Mouse (Mus musculus) thymus, adult 2 months (tissue): Measurements from ENCODE around the gene Pan3. TPM values are rescaled to one million over a fixed set of nuclear protein-coding genes. Genes with fewer than 3 reads are reported as not detected.

ENCODE experiments used
- DNase-seq: peaks from one replicate; pipeline ENCODE4 v3.0.0; 2021
- H3K27ac ChIP-seq: fragments of 200-500 bp; 2 replicates; pipeline ENCODE4 v1.5.1; 2012; ENCODE audit warnings: low read length, control low read depth; ENCODE audit not compliant: control insufficient read depth, insufficient read depth
- H3K27me3 ChIP-seq: fragments of 200-500 bp; 2 replicates; pipeline ENCODE4 v1.6.1; 2012; ENCODE audit warnings: mild to moderate bottlenecking, low read length, moderate library complexity, mixed read lengths; ENCODE audit not compliant: control insufficient read depth, insufficient read depth
- H3K36me3 ChIP-seq: fragments of 200-500 bp; 2 replicates; pipeline ENCODE4 v1.6.1; 2012; ENCODE audit warnings: mild to moderate bottlenecking, low read length, moderate library complexity; ENCODE audit not compliant: control insufficient read depth, insufficient read depth
- H3K4me1 ChIP-seq: fragments of 200-500 bp; replicated peaks from 2 replicates; pipeline ENCODE4 v1.6.1; 2012; ENCODE audit warnings: low read length; ENCODE audit not compliant: control insufficient read depth, insufficient read depth
- H3K4me3 ChIP-seq: fragments of 200-500 bp; 2 replicates; pipeline ENCODE4 v1.5.1; 2012; ENCODE audit warnings: mild to moderate bottlenecking, low read length, control low read depth, moderate library complexity; ENCODE audit not compliant: control insufficient read depth, insufficient read depth
- CTCF ChIP-seq: fragments of 200-500 bp; IDR thresholded peaks from 2 replicates; pipeline ENCODE4 v1.5.1; 2012; ENCODE audit warnings: mild to moderate bottlenecking, control low read depth, low read length, moderate library complexity, borderline replicate concordance; ENCODE audit not compliant: control insufficient read depth, poor library complexity, insufficient read depth; ENCODE audit errors: extremely low read depth
- POLR2A ChIP-seq: fragments of 200-500 bp; IDR thresholded peaks from 2 replicates; pipeline ENCODE4 v1.6.1; 2012; ENCODE audit warnings: mild to moderate bottlenecking, low read length, control low read depth, moderate library complexity; ENCODE audit not compliant: control insufficient read depth, poor library complexity, insufficient read depth; ENCODE audit errors: extremely low read depth
- WGBS: fragments of 180-500 bp; shearing (Covaris S2); methylation state at CpG from one replicate; pipeline ENCODE4 v1.1.7; 2018; 5-methylcytosine and 5-hydroxymethylcytosine counted together
- polyA plus RNA-seq: library from polyadenylated mRNA; depleted of rRNA; stranded (reverse); fragments of >200 nt; gene quantifications from 2 replicates; pipeline ENCODE4 v1.2.3, GENCODE M21; 2012

Pan3 gene
- polyA plus RNA-seq, 1 experiment = 152 TPM

GRCm38 (mm10) chr5:147440996-147441507 lies 11.1 kb downstream of the Pan3 start:
- WGBS = 89% methylated on average over 3 of the region's 3 CpGs
- no peak overlapping the region for H3K4me3 ChIP-seq
- no peak for DNase-seq
- TF ChIP-seq CTCF = no peak
- no peak for TF ChIP-seq POLR2A
- H3K36me3 ChIP-seq = 0 out of 2 replicates have a peak, but pooled peaks cover 3% of the 10 kb centered on the region
- peaks cover 13% of the 10 kb centered on the region for H3K4me1 ChIP-seq
- no peak overlapping the region for H3K27ac ChIP-seq
- H3K27me3 ChIP-seq = no peaks in the 10 kb centered on the region

- H3K4me1 ChIP-seq = peaks cover 7% of the 10 kb centered on the region
- WGBS = 93% methylated on average over 1 of the region's 1 CpGs
- TF ChIP-seq CTCF (no peak), POLR2A (no peak)
- DNase-seq = no peak
- no peak overlapping the region for H3K27ac ChIP-seq
- H3K27me3 ChIP-seq = no peaks in the 10 kb centered on the region
- no peak overlapping the region for H3K4me3 ChIP-seq
- H3K36me3 ChIP-seq = 0 out of 2 replicates have a peak, but pooled peaks cover 3% of the 10 kb centered on the region
Observed at GRCm38 (mm10) chr5:147441979-147442378, 12.0 kb downstream of the Pan3 start.

GRCm38 (mm10) chr5:147442741-147443140 lies 12.8 kb downstream of the Pan3 start:
- Histone ChIP-seq H3K27ac (no peak overlapping the region), H3K4me3 (no peak overlapping the region), H3K36me3 (0 out of 2 replicates have a peak, but pooled peaks cover 3% of the 10 kb centered on the region), H3K4me1 (peaks cover 7% of the 10 kb centered on the region), H3K27me3 (no peaks in the 10 kb centered on the region)
- TF ChIP-seq POLR2A (no peak), CTCF (no peak)
- WGBS = 94% methylated on average over 4 of the region's 4 CpGs
- no peak for DNase-seq

GRCm38 (mm10) chr5:147444298-147444697 lies 14.3 kb downstream of the Pan3 start:
- WGBS = 86% methylated on average over 6 of the region's 6 CpGs
- H3K27me3 ChIP-seq = no peaks in the 10 kb centered on the region
- no peak overlapping the region for H3K4me3 ChIP-seq
- H3K4me1 ChIP-seq = peaks cover 13% of the 10 kb centered on the region
- DNase-seq = no peak
- 0 out of 2 replicates have a peak, but pooled peaks cover 2% of the 10 kb centered on the region for H3K36me3 ChIP-seq
- TF ChIP-seq CTCF (no peak), POLR2A (no peak)
- H3K27ac ChIP-seq = no peak overlapping the region

- H3K27ac ChIP-seq = no peak overlapping the region
- no peak for DNase-seq
- TF ChIP-seq CTCF (no peak), POLR2A (no peak)
- no peaks in the 10 kb centered on the region for H3K27me3 ChIP-seq
- peaks cover 13% of the 10 kb centered on the region for H3K4me1 ChIP-seq
- H3K36me3 ChIP-seq = no peaks in the 10 kb centered on the region
- 94% methylated on average over 2 of the region's 2 CpGs for WGBS
- H3K4me3 ChIP-seq = no peak overlapping the region
Observed at GRCm38 (mm10) chr5:147444757-147445156, 14.8 kb downstream of the Pan3 start.

- 0 out of 2 replicates have a peak, but pooled peaks cover under 1% of the 10 kb centered on the region for H3K36me3 ChIP-seq
- no peak overlapping the region for H3K27ac ChIP-seq
- H3K27me3 ChIP-seq = no peaks in the 10 kb centered on the region
- no peak for TF ChIP-seq POLR2A
- TF ChIP-seq CTCF = no peak
- H3K4me1 ChIP-seq = peaks cover 13% of the 10 kb centered on the region
- 71% methylated on average over 4 of the region's 4 CpGs for WGBS
- no peak for DNase-seq
- H3K4me3 ChIP-seq = no peak overlapping the region
Observed at GRCm38 (mm10) chr5:147445252-147445651, 15.3 kb downstream of the Pan3 start.

GRCm38 (mm10) chr5:147448526-147448925 lies 18.6 kb downstream of the Pan3 start:
- Histone ChIP-seq H3K36me3 (peaks cover 17% of the 10 kb centered on the region), H3K27me3 (no peaks in the 10 kb centered on the region), H3K27ac (no peak overlapping the region), H3K4me3 (no peak overlapping the region), H3K4me1 (peaks cover 13% of the 10 kb centered on the region)
- peak; percentile 26 for DNase-seq
- TF ChIP-seq CTCF (no peak), POLR2A (no peak)
- WGBS = 21% methylated on average over 4 of the region's 4 CpGs
